Mouse (Mus musculus) left cerebral cortex, adult 11 months (tissue): Measurements from ENCODE around the gene Wfdc1.

Experiments
- DNase-seq: peaks from one replicate; pipeline ENCODE4 v3.0.0; 2022; ENCODE audit warnings: low spot score

Gene Wfdc1

DNA sequence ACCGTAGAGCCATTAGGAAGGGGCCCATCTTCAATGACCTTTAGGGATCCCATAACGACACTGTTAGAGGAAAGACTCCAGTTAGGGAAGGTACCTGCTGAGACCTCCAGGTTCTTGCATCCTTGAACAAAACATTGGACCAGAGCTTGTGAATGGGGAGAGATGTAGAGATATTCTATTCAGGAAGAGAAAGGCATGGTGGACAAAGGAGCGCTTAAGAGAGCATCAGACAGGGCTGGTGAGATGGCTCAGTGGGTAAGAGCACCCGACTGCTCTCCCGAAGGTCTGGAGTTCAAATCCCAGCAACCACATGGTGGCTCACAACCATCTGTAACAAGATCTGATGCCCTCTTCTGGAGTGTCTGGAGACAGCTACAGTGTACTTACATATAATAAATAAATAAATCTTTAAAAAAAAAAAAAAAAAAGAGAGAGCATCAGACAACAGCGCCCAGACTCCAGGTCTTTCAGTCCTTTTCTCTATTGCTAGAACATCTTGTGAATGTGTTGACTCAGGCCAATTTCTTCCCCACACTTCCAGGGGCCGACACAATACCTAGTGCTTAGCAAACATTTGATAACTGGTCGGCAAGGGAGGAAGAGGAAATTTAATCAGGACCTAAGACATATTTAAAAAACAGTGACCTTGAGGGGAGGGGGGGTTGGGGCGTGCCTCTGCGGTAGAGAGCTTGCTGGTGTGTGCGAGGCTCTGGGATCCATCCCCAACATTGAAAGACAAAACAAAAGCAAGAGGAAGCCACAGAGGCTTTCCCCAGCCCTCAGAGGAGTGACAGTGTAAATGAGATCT lies 71.1 kb downstream of the Wfdc1 start:
- DNase-seq: no peak
